9 mouse cellular contexts compared by ENCODE assay signal in genomic region chr17:29123578-29124174, GRCm38 (mm10). TPM values are rescaled to one million over a fixed set of nuclear protein-coding genes. Genes with fewer than 3 reads are reported as not detected.
A peak's percentile ranks its signal among the peaks of the same experiment; 100 is the strongest.
DNase-seq lines count a peak whose midpoint lies in the region; ATAC-seq and TF ChIP-seq lines count a peak whose summit lies in the region.
"Had no signal": no experiment of that assay in that cellular context is flagged by ENCODE, and none has a peak within 500 bp of the region (broad histone marks: within the 10 kb centered on the region; RNA-seq: fewer than 3 reads in every experiment).

No protein-coding gene starts in this region.

- no peak overlapping the region for H3K4me3 ChIP-seq in limb, embryonic 14.5 days (replicated peaks; ENCODE audit: low read length)
- no peak overlapping the region for H3K4me3 ChIP-seq in left cerebral cortex, adult 2 months

- peak; percentile 12; the same call in 1 of the 2 replicates for ATAC-seq in limb, embryonic 14.5 days (ENCODE audit: low FRiP score, low read depth)
- no peak for ATAC-seq in monocyte, adult 5-6 weeks (replicated peaks; ENCODE audit: insufficient number of reproducible peaks, low FRiP score, low TSS enrichment, poor library complexity, severe bottlenecking)

- intact Hi-C loops in left cerebral cortex, adult 2 months (cut with DNase I), result no loop called here

- TF ChIP-seq CTCF in left cerebral cortex, adult 2 months (IDR thresholded peaks at IDR 0.05), result no peak

- H3K4me1 ChIP-seq in limb, embryonic 14.5 days (ENCODE audit: control insufficient read depth, insufficient read depth, low read length), result peaks cover 8% of the 10 kb centered on the region; the same call in 1 of the 2 replicates

- H3K36me3 ChIP-seq in limb, embryonic 14.5 days (ENCODE audit: control insufficient read depth, insufficient read depth, low read length), result no peaks in the 10 kb centered on the region

- H3K27ac ChIP-seq in limb, embryonic 14.5 days (replicated peaks; ENCODE audit: low read depth, low read length), result no peak overlapping the region
- no peak overlapping the region for H3K27ac ChIP-seq in left cerebral cortex, adult 2 months

- no peaks in the 10 kb centered on the region for H3K9me3 ChIP-seq in limb, embryonic 14.5 days (ENCODE audit: control insufficient read depth, low read length)

- H3K4me2 ChIP-seq in limb, embryonic 14.5 days (replicated peaks; ENCODE audit: low read depth, low read length, severe bottlenecking), result no peak overlapping the region

- H3K9ac ChIP-seq in limb, embryonic 14.5 days (ENCODE audit: low read depth, low read length, severe bottlenecking), result no peak overlapping the region

- 53% methylated on average over 6 of the region's 6 CpGs for WGBS in limb, embryonic 14.5 days

- no peak for TF ChIP-seq POLR2A in limb, embryonic 14.5 days (IDR thresholded peaks at IDR 0.05; ENCODE audit: borderline replicate concordance, extremely low read depth, insufficient read depth, insufficient read length)

- DNase-seq in embryo, embryonic 10.5 days (ENCODE audit: low spot score), result peak; percentile 15
- no peak for DNase-seq in embryo, embryonic 11 days
- DNase-seq in urinary bladder, postnatal 10 days (ENCODE audit: low spot score), result peak; percentile 5
- no peak for DNase-seq in urinary bladder, postnatal 25 days (ENCODE audit: low spot score)
- DNase-seq in limb, embryonic 14.5 days (ENCODE audit: low spot score), result peak; percentile 28
- peak; percentile 19 to 52 for DNase-seq in urinary bladder, postnatal 4 days (ENCODE audit: low spot score in 2 of 2)
- DNase-seq in left cerebral cortex, adult 2 months (ENCODE audit: extremely low spot score in 1 of 2, low spot score in 2 of 2), result no peak

- no peaks in the 10 kb centered on the region for H3K27me3 ChIP-seq in limb, embryonic 14.5 days (ENCODE audit: control insufficient read depth, insufficient read depth, low read length)

RNA-seq across cellular contexts. Expression of gene Rab44, which starts 9.7 kb away (rescaled TPM):
- polyA plus RNA-seq in limb, embryonic 14.5 days (2012; rRNA removed), result 2.4 and 2.8 TPM in 2 replicates
- 1.4 and 1.5 TPM in 2 replicates for polyA plus RNA-seq in limb, embryonic 14.5 days (2014; fragmentation: Nextera tagmentation; extraction: Ambion mirVana)
- 19.9 to 98.4 TPM (median 83.3 TPM) in 3 replicates for total RNA-seq in monocyte, adult 5-6 weeks (2017)
- under 1 TPM in 1 of 2 experiments, not detected in 1; 0.32 TPM for total RNA-seq in left cerebral cortex, adult 2 months (2021)
- total RNA-seq: left cerebral cortex, adult 18-20 months had no signal

RNA-seq across cellular contexts. Expression of gene Cdkn1a, which starts 32.9 kb away (rescaled TPM):
- 61.6 and 63.6 TPM in 2 replicates for polyA plus RNA-seq in limb, embryonic 14.5 days (2012; rRNA removed)
- polyA plus RNA-seq in limb, embryonic 14.5 days (2014; fragmentation: Nextera tagmentation; extraction: Ambion mirVana), result 114 and 164 TPM in 2 replicates
- total RNA-seq in monocyte, adult 5-6 weeks (2017), result 10.7 to 29.2 TPM (median 15.7 TPM) in 3 replicates
- 10 to 100 TPM; 40.6 to 64.4 TPM for total RNA-seq in left cerebral cortex, adult 2 months (2021)

Comparison
In these comparisons a context has a peak if more than half of its experiments do, and no peak if none do; other contexts are left out.
1. DNase-seq: peak in embryo, embryonic 10.5 days (single experiment), urinary bladder, postnatal 10 days (single experiment), limb, embryonic 14.5 days (single experiment) and urinary bladder, postnatal 4 days (2 of 2); none in embryo, embryonic 11 days (single experiment), urinary bladder, postnatal 25 days (single experiment) and left cerebral cortex, adult 2 months (0 of 2).
2. RNA of gene Rab44, which starts 9.7 kb away (total RNA-seq): 19.9 to 98.4 TPM in monocyte, adult 5-6 weeks; 0.32 TPM in left cerebral cortex, adult 2 months; every median in the first group is over 10 times any median in the second.